Mouse (Mus musculus) CD4-positive naive resting alpha-beta T cell, adult 76 days (primary cell): ENCODE measurements around the gene Nob1. TPM values are rescaled to one million over a fixed set of nuclear protein-coding genes. Genes with fewer than 3 reads are reported as not detected.

ENCODE experiments used
- total RNA-seq: library from RNA; stranded (reverse); gene quantifications from one replicate; pipeline ENCODE4 v1.2.4, GENCODE M21; 2023

Nob1 gene
- 76.3 TPM for total RNA-seq

GRCm38 (mm10) chr8:107424597-107425229 lies at the start of gene Nob1:
Gene Nob1, minus strand, starts transcription at chr8:107425051.

GRCm38 (mm10) chr8:107435962-107436831 lies 11.3 kb upstream of the Nob1 start, which contains the start of gene Wwp2:
Gene Wwp2, plus strand, starts transcription at chr8:107436365.

GRCm38 (mm10) chr8:107403038-107403781 lies 21.6 kb downstream of the Nob1 start, which contains the start of gene Nqo1:
Gene Nqo1, minus strand, starts transcription at chr8:107403206.

Other genes with a start within 250 kb of the Nob1 start
- 57.5 TPM for gene Nfat5, start 131.6 kb downstream of the Nob1 start, total RNA-seq
- not detected for gene Nqo1, start 21.8 kb downstream of the Nob1 start, total RNA-seq
- 120 TPM for gene Wwp2, start 11.3 kb upstream of the Nob1 start, total RNA-seq
- 43.5 TPM for gene Psmd7, start 163.4 kb upstream of the Nob1 start, total RNA-seq